Mouse (Mus musculus): ENCODE data around the gene Ankrd39.
"Not testable (repeated sequence)": the region's sequence is repeated elsewhere in the genome, so short reads cannot be mapped to it uniquely, and the experiment has no call there.

GRCm38 (mm10) chr1:36536783-36537182 is 10.5 kb downstream of the Ankrd39 start, which contains the start of gene Ankrd23:
- TF ChIP-seq CTCF, EP300 (IDR thresholded peaks at IDR 0.05): not testable (repeated sequence)
